Mouse (Mus musculus) adrenal gland, adult (tissue): ENCODE results near the gene Olfr365.

Experiments used
- DNase-seq, 2 experiments: peaks; one replicate each; pipeline ENCODE4 v3.0.0; 2022 to 2023; ENCODE audit warnings: low spot score in 1 of 2; ENCODE audit not compliant: inconsistent age in 2 of 2

The Olfr365 gene

DNA sequence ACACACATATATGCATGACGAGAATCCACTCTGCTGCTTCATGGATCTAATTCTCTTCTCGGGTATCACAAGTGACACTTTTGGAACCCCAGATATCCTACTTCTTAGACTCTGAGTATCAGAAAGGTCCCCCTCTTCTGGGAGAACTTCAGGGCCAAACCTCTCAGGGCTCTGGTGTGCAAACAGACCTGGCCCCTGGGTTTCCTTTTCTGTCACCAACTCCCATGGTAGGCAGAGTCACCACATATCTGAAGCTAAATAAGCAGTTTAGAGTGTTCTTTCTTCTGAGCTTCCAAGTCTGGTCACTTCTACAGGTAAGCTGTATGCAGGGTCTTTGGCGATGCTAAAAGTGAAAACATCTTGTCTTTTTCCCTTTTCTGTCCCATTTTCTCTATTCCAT lies at the start of gene Olfr365:
Gene Olfr365, plus strand, starts transcription at position 301 of the 400 bp plus-strand sequence.
- DNase-seq = no peak

DNA sequence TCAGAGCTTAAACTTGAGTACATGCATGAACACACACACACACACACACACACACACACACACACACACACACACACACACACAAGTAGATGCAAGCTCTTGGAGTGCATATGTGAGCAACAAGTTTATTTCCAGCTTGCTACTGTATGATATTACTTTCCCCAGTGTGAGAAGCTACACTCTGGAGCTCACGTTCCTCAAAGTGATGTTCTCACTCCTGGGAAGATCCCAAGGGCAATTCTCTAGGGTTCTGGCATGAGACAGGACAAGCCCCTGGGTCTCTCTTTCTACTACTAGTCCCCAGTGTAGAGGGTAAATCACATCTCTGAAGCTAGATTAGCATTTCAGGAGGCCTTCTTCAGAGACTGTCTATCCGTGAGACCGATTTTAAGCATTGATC lies 49.0 kb upstream of the Olfr365 start, which contains the start of gene Olfr364-ps1:
Gene Olfr364-ps1, plus strand, starts transcription at position 301 of the 400 bp plus-strand sequence.
- no peak for DNase-seq

DNA sequence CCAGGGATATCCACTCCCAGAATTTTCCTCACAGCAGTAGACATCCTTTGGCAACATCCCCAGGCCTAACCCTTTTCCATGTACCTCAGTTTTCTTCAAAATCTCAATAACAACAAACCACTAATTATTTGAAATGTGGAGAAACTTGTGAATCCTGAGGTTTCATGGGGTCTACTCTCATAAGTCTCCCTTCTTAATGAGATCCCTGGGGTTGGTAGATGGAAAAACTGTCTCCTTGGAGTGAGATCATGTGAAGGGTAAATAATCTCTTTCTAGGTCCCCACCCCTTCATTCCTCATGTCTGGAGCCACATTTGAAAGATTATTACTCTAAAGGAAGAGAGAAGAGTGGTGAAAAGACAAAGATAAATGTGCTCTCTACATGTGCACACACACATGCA lies 23.3 kb downstream of the Olfr365 start, which contains the start of gene Olfr366:
Gene Olfr366, plus strand, starts transcription at position 301 of the 400 bp plus-strand sequence.
- DNase-seq = no peak
